Mouse (Mus musculus): Measurements from ENCODE around the gene B4galnt2.

- TF ChIP-seq HCFC1 (IDR thresholded peaks at IDR 0.05; ENCODE audit: borderline replicate concordance, insufficient read depth, low read length) (no peak), CHD2 (IDR thresholded peaks at IDR 0.05; ENCODE audit: low read depth, low read length) (no peak), ZNF384 (IDR thresholded peaks at IDR 0.05; ENCODE audit: low read depth, low read length) (no peak), MAFK (IDR thresholded peaks at IDR 0.05; ENCODE audit: insufficient read depth, low read depth, low read length) (no peak)
Observed at GRCm38 (mm10) chr11:95840694-95841497, 73.8 kb downstream of the B4galnt2 start.

All from ES-E14 (cell line).